Mouse (Mus musculus): ENCODE data around the gene Tcp10c.
"Not testable (repeated sequence)": the region's sequence is repeated elsewhere in the genome, so short reads cannot be mapped to it uniquely, and the experiment has no call there.

Gene Tcp10c

GRCm38 (mm10) chr17:13391020-13391419 lies 36.6 kb downstream of the Tcp10c start:
- not testable (repeated sequence) for DNase-seq (ENCODE audit: low read depth)

DNA sequence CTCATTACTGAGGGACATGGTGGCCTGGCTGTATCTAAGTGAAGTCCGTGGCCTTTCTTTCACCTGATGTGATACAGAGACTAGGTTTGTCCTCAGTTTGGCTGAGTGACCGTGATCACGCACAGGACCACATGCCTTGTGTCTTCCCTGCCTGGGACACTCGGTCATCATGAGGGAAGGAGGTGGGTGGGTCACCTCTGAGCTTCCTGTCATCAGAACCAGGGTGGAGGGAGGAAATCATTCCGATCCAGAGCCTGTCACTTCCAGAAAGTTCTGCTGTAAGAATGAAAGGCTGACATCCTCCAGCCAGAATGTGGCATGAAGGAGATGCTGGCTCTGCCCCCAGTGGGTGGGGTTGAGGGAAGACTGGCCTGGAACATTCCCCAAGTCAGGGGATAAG lies 45.6 kb downstream of the Tcp10c start:
- DNase-seq (ENCODE audit: low read depth): not testable (repeated sequence)

DNA sequence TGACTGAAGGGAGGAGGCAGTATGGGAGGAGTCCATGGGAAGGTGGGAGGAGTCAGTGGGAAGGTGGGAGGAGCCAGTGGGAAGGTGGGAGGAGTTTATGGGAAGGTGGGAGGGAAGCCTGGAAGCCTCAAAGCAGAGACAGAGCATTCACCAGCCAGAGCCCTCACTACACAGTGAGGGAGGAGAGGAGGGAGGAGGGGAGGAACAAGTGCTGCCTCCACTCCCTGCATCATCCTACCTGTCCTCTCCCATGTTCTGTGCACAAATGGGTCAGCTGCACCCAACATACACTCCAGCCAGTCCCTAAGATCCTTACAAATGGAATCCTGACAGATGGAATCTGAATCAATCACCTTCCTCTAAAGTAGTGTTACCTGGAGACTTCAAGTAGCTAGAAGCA lies 47.7 kb downstream of the Tcp10c start:
- DNase-seq (ENCODE audit: low read depth): not testable (repeated sequence)

- DNase-seq (ENCODE audit: low read depth): peak; percentile 1
Measured at GRCm38 (mm10) chr17:13403527-13404131, 49.3 kb downstream of the Tcp10c start.

GRCm38 (mm10) chr17:13406023-13406422 lies 51.7 kb downstream of the Tcp10c start:
- not testable (repeated sequence) for DNase-seq (ENCODE audit: low read depth)

GRCm38 (mm10) chr17:13406701-13407100 lies 52.3 kb downstream of the Tcp10c start:
- DNase-seq (ENCODE audit: low read depth): not testable (repeated sequence)

DNA sequence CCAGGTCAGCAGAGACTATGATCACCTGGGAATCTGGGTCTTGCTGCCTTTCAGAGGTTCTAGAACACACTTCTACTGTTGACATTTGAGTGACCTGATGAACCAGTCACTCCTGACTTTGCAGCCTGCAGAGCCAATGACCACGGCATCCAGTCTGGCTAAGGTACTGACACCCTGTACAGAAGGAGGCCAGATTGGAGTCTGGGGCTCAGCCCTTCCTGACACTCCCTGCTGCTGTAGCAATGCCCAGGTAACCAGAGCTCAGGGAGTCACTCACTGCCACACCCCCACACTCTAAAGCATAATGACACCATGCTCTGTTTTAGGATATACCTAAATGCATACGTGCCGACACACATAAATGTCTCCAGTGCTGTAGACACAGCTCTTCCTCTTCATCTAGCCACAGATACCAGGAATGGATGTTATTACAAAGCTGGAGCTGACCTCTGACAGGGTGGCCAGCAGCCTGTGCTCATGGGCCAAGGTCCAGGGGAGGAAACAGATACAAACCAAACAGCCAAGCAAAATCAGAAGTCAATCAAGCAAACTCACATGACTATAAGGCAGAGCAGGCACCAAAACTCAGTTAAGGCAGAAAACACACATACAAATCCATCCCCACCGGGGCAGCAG lies 53.4 kb downstream of the Tcp10c start:
- DNase-seq (ENCODE audit: low read depth): not testable (repeated sequence)

GRCm38 (mm10) chr17:13408257-13408633 lies 53.9 kb downstream of the Tcp10c start:
- not testable (repeated sequence) for DNase-seq (ENCODE audit: low read depth)

GRCm38 (mm10) chr17:13421022-13421591 lies 66.7 kb downstream of the Tcp10c start:
- not testable (repeated sequence) for DNase-seq (ENCODE audit: low read depth)

GRCm38 (mm10) chr17:13422638-13423037 lies 68.3 kb downstream of the Tcp10c start:
- DNase-seq (ENCODE audit: low read depth): not testable (repeated sequence)

- DNase-seq (ENCODE audit: low read depth): peak; percentile 5
Measured at GRCm38 (mm10) chr17:13423373-13424024, 69.1 kb downstream of the Tcp10c start.

GRCm38 (mm10) chr17:13424321-13424720 lies 69.9 kb downstream of the Tcp10c start:
- not testable (repeated sequence) for DNase-seq (ENCODE audit: low read depth)

- not testable (repeated sequence) for DNase-seq (ENCODE audit: low read depth)
Measured at GRCm38 (mm10) chr17:13425694-13426093, 71.3 kb downstream of the Tcp10c start.

DNA sequence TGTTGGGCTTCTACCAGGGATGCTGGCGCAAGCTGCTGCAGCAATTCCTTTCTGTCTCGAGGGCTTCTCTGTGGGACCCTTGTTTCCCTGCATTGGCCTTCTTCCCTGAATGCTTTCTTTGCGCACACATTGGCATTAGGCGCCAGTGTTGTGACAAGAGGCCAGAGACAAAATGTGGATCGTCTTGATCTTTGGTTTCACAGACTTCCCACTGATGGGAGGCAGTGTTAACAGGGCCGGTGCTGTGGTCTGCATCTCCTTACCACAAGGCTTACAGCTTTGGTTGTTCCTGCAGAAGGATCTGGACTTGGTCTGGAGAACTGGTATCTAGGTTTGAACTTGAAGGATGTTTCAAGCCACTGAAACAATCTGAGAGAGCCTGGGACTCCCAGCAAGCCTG lies 72.1 kb downstream of the Tcp10c start:
- not testable (repeated sequence) for DNase-seq (ENCODE audit: low read depth)

Data from NIH3T3 (cell line).